Mouse (Mus musculus): ENCODE results near the gene Cenpf.
A peak's percentile ranks its signal among the peaks of the same experiment; 100 is the strongest.

The Cenpf gene

DNA sequence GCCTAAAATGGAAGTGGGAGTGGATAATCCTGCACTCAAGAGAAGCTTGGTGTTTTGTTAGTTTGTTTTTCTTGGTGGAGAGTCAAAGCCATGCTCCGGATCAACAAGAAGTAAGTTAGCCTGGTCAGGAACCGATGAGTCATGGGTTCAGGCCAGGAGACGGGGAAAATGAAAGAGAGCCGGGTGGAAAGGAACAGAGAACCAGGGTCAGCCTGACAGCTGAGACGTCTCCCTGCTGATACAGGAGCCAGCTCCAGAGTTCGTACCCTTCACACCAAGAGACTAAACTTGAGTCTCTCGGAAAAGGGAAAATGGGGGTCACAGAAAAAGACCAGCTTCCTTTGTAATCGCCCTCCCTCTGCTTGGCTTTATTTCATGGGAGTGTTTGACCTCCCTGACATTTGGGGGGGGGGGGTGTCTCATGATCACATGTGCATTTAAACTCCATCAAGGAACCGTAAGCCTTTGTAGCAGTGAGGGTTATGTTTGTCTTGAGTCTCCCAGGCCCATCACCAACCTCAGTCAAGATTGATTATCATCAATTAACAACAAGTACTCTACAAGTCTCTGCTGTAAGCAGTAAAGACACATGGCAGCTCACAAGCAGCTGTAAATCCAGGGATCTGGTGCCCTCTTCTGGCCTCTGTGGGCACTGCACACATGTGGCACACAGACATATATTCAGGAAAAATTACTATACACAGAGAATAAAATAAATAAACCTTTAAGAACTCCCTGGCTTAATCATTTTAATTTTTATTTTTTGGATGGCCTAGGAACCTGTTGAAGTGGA lies 59.7 kb downstream of the Cenpf start:
- peak; percentile 88 for DNase-seq

DNA sequence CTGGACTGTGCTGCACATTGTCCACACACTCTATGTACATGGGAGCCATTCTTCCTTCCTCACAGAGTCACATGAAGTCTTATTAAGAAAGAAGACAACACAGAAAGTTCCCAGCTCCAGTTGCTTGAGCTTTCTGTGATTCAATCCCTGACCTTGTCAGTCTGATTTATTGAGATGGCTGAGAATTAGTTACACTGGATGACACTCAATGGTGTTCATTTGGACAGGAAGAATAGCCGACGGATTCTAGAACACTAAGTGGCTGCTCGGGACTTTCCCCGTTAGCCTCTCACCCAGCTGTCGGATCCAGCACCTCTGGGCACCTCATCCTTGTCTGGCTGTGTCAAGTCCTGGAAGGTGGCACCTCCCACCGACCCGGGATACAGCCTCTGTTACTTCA lies 63.1 kb downstream of the Cenpf start:
- DNase-seq, result peak in 1 of 2 experiments; percentile 28

DNA sequence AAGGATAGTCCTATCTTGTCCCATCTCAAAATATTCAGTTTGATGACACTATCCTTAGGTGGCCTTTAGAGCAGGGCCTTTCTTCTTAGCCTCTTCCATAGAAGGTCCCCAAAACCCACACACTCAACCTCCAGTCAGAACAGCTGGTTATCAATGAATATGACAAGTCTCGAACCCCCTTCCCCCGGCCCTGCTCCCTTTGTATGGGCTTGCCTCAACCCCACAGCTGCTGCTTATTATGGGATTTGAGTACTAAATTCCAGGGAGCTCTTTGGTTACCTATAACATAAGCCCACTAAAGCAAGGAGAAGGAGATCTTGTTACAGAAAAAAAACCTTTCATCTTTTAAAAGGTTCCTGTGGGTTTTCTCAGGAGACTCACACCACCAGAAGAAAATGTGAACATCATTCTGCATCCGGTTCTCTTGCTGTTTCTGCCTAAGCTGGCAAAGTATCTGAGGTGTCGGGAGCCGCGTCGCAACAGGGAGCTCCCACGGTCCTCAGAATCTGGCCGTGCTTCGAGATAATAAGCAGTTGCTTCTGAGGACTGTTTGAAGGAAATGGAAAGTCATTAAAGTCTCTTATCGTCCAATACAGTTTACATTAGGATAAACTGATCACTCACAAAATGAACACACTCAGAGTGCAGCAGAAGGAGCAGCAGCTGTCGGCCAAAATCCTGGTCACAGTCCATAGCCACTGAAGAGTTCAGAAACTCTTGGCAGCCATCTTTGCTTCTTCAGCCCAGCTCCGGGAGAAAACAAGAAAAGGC lies 68.7 kb downstream of the Cenpf start:
- DNase-seq, result peak in 1 of 2 experiments; percentile 26

DNA sequence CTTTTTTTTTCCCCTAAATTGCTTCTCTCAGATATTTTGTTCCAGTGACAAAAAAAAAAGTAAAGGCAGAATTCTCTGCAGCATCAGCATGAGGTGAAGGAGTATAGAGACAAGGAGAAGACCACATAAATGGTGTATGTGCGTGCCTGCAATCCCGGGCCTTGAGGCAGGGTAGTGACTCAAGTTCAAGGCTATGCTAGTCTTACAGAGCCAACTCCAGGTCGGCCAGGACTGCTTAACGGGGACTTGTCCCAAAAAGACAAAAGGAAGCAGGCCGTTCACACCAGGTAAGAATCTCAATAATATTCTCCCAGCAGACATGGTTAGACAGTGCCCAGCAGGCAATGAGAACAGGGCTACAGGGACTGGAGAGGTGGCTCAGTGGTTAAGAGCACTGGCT lies 70.5 kb downstream of the Cenpf start:
- no peak for DNase-seq

DNA sequence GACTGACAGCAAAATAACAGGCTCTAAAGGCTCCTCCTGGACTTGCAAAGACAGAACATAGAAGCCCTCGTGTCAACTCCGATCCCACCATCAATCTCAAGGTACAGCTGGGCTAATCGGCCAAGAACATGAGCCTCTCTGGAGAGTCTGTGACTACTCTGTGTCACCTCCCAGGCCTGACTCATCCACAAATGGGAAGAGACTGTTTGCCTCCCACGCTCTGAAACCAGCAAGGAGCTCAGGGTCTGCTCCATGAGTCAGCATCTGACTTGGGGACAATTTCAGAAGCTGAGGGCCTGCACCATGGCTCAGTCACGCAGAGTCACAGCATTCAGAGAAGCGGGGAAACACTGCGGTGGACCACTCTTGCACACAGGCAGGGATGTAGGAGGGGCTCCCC lies 72.6 kb downstream of the Cenpf start:
- DNase-seq, result no peak

DNA sequence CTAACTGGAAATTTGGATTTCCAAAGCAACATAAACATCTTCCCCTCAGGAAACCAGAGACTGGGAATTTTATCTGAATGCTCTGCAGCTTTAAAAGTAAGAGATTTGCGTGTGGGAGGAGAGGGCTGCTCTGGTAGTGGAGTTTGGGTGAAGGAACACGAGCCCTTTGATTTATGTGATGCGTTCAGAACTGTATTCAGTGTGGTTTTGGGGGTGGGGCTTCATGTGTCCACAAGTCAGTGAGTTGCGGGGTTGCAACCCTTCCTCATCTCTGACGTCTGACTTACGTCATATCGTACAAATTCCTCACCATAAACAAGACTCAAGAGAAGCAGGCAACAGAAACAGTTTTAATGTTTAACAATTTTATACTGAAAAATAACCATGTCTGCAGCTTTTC lies 74.8 kb downstream of the Cenpf start:
- no peak for DNase-seq

DNA sequence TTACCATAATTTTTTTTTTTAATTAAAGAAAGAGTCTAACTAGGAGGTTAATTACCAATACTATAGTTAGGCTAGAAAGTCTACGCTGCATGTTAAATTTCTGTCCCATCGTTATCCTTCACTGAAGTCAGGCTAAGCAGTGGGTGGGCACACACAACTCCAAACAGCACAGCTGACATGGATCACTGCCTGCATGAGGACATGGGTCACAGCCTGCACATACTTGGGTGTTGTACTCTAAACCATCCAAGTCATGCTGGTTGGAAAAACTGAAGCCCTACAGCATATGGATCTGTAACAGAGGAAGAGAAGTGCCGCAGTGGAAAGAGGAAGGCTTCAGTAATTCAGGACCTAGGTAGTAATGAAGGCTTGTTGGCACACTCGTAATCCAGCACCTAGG lies 76.1 kb downstream of the Cenpf start:
- peak; percentile 54 to 68 for DNase-seq

DNA sequence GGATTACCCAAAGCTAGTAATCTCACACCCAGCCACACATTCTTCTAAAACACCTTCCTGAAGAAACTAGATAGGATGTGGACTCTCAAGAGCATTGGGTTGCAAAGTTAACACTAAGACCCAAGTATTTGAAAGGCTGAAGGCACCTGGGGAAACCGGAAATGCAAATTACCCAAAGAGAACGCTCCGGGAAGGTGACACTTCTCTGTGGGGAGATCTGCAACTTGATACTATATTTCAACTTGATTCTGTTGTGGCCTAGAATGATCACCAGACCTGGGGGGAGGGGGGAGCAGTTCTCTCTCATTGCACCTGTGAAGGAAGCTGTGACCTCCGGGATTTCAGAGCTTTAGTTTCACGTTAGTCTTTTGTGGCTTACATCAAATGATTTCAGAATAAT lies 79.2 kb downstream of the Cenpf start:
- no peak for DNase-seq

DNA sequence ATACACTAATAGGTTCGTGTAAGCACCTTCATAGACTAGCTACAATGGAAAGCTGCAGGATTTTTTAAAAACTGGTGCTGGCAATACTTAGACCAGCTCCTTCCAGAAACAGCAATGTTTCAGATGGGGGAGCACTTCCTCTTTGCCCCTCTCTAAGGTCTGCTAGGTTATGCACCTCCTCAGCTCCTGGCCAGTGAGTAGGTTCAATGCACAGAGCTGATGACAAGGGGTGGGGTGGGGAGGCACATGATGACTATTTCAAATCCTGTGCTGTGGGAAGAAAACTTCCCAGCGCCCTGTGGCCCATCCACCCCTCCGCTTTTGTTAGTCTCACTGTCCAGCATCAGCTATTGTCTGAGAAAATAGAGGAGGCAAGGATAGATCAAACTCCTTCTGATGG lies 79.8 kb downstream of the Cenpf start:
- no peak for DNase-seq

DNA sequence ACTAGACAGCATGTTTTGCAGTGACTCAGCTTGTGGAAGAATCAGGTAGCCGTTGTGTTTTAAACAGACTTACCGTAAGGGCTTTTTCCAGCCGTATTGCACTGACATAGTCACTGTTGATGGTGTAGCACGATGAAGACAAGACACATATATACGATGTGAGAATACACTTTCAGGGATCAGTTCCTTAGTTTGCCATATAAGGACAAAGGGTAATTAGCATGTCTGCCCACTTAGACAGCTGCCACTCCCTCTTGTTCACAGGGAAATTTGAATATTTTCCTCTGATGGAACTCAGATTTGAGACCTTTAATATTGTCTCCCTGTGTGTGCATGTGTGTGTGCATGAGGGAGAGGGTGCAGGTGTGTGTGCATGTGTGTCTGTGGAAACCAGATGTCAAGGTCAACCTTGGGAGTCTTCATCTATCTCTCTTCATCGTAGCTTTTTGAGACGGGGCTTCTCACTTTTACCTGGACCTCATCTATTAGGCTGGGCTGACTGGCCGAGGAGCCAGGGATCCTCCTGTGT lies 82.2 kb downstream of the Cenpf start:
- DNase-seq, result no peak

DNA sequence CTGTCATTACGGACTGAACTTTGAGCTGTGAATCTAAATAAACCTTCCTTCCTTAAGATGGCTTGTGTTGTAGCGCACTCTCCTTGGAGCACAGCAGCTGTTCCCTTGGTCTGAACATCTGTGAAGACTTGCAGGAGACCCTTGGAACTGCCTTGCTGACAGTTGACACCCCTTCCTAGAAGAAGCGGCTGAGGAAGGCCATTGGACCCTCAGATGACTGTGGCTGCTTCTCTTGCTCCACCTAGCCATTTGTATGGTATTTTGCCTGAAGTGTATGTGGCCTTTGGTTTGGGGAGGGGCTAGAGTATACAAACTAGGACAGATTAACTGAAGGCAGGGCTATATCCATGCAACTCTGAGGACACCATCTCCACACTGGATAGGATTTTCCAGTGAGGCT lies 90.8 kb downstream of the Cenpf start:
- no peak for DNase-seq

Data from kidney, postnatal 4 days (tissue).